Mouse (Mus musculus) lung, adult 2 months (tissue): ENCODE measurements at regions not wholly inside any gene's neighbourhood (a gene's known extent, or its start where the extent isn't known, plus 50 kb on each side); places are given as distances from the start of the nearest gene placed in this dataset.

Source experiments
- DNase-seq: peaks from one replicate; pipeline ENCODE4 v3.0.0; 2022
- H3K4me1 ChIP-seq: fragments of 200-500 bp; 2 replicates; pipeline ENCODE4 v1.6.1; 2011; ENCODE audit warnings: low read length; ENCODE audit not compliant: control insufficient read depth, insufficient read depth
- H3K4me3 ChIP-seq: fragments of 200-500 bp; replicated peaks from 2 replicates; pipeline ENCODE3; 2011; ENCODE audit warnings: low read depth, mild to moderate bottlenecking, control low read depth, low read length; ENCODE audit errors: extremely low read depth
- CTCF ChIP-seq: fragments of 200-500 bp; IDR thresholded peaks from 2 replicates; pipeline ENCODE4 v1.5.1; 2011; ENCODE audit warnings: mild to moderate bottlenecking, low read length, control low read depth; ENCODE audit not compliant: insufficient read depth
- POLR2A ChIP-seq: fragments of 200-500 bp; IDR thresholded peaks from 2 replicates; pipeline ENCODE4 v1.6.1; 2011; ENCODE audit warnings: low read depth, mild to moderate bottlenecking, control low read depth, low read length, borderline replicate concordance; ENCODE audit errors: extremely low read depth
- WGBS: fragments of 180-500 bp; shearing (Covaris S2); methylation state at CpG from one replicate; pipeline ENCODE4 v1.1.7; 2018; 5-methylcytosine and 5-hydroxymethylcytosine counted together

- TF ChIP-seq POLR2A (no peak), CTCF (no peak)
- Histone ChIP-seq H3K4me1 (no peaks in the 10 kb centered on the region), H3K4me3 (no peak overlapping the region)
- 79% methylated on average over 8 of the region's 8 CpGs for WGBS
- DNase-seq: no peak
Observed at GRCm38 (mm10) chr8:103188720-103189498, 403.5 kb upstream of the Cdh11 start.

- TF ChIP-seq POLR2A: no peak
- no peak for TF ChIP-seq CTCF
- DNase-seq: no peak
- 57% methylated on average over 3 of the region's 3 CpGs for WGBS
- Histone ChIP-seq H3K4me3 (no peak overlapping the region), H3K4me1 (no peaks in the 10 kb centered on the region)
Observed at GRCm38 (mm10) chr8:103198251-103198650, 412.8 kb upstream of the Cdh11 start.

- TF ChIP-seq POLR2A (no peak), CTCF (no peak)
- no peaks in the 10 kb centered on the region for H3K4me1 ChIP-seq
- DNase-seq: no peak
- WGBS: 64% methylated on average over 11 of the region's 11 CpGs
- no peak overlapping the region for H3K4me3 ChIP-seq
Observed at GRCm38 (mm10) chr8:103199696-103200615, 414.5 kb upstream of the Cdh11 start.

- 41% methylated on average over 1 of the region's 1 CpGs for WGBS
- Histone ChIP-seq H3K4me3 (no peak overlapping the region), H3K4me1 (no peaks in the 10 kb centered on the region)
- TF ChIP-seq POLR2A (no peak), CTCF (no peak)
- DNase-seq: peak; percentile 5
Observed at GRCm38 (mm10) chr8:103203710-103204109, 418.3 kb upstream of the Cdh11 start.

- Histone ChIP-seq H3K4me1 (no peaks in the 10 kb centered on the region), H3K4me3 (no peak overlapping the region)
- DNase-seq: no peak
- TF ChIP-seq CTCF (no peak), POLR2A (no peak)
- 61% methylated on average over 2 of the region's 2 CpGs for WGBS
Observed at GRCm38 (mm10) chr8:103214606-103215005, 429.2 kb upstream of the Cdh11 start.

GRCm38 (mm10) chr8:103230741-103231475 is 445.5 kb upstream of the Cdh11 start:
- 52% methylated on average over 9 of the region's 9 CpGs for WGBS
- H3K4me3 ChIP-seq: no peak overlapping the region
- TF ChIP-seq CTCF (no peak), POLR2A (no peak)
- no peak for DNase-seq
- H3K4me1 ChIP-seq: no peaks in the 10 kb centered on the region

- H3K4me1 ChIP-seq: no peaks in the 10 kb centered on the region
- 16% methylated on average over 2 of the region's 2 CpGs for WGBS
- no peak for DNase-seq
- no peak for TF ChIP-seq CTCF
- TF ChIP-seq POLR2A: no peak
- no peak overlapping the region for H3K4me3 ChIP-seq
Observed at GRCm38 (mm10) chr8:103234374-103234773, 448.9 kb upstream of the Cdh11 start.

- no peak for DNase-seq
- 21% methylated on average over 1 of the region's 1 CpGs for WGBS
Observed at GRCm38 (mm10) chr8:103235614-103236013, 450.2 kb upstream of the Cdh11 start.

GRCm38 (mm10) chr8:103238456-103238970 is 453.1 kb upstream of the Cdh11 start:
- TF ChIP-seq CTCF (no peak), POLR2A (no peak)
- H3K4me3 ChIP-seq: no peak overlapping the region
- H3K4me1 ChIP-seq: no peaks in the 10 kb centered on the region
- no peak for DNase-seq

More at GRCm38 (mm10) chr8:103235614-103236013, 450.2 kb upstream of the Cdh11 start:
- Histone ChIP-seq H3K4me1 (no peaks in the 10 kb centered on the region), H3K4me3 (no peak overlapping the region)
- TF ChIP-seq POLR2A (no peak), CTCF (no peak)
